Mouse (Mus musculus): ENCODE results near the gene Abcc9.

GRCm38 (mm10) chr6:142654561-142654960 is 47.6 kb downstream of the Abcc9 start:
- TF ChIP-seq NELFE (IDR thresholded peaks at IDR 0.05; ENCODE audit: low read depth, low read length) (no peak), USF1 (IDR thresholded peaks at IDR 0.05; ENCODE audit: low read depth, low read length) (no peak), POLR2A (IDR thresholded peaks at IDR 0.05; ENCODE audit: low read depth, low read length) (no peak), SIN3A (IDR thresholded peaks at IDR 0.05; ENCODE audit: low read length) (no peak), MXI1 (IDR thresholded peaks at IDR 0.05; ENCODE audit: low read depth, low read length) (no peak), NRF1 (IDR thresholded peaks at IDR 0.05; ENCODE audit: low read depth, low read length) (no peak), CTCF (conservative IDR thresholded peaks at IDR 0.05 in 1 of 2, IDR thresholded peaks at IDR 0.05 in 1 of 2; ENCODE audit: low read depth in 2 of 2, low read length in 2 of 2) (no peak), HCFC1 (IDR thresholded peaks at IDR 0.05; ENCODE audit: low read depth, low read length) (no peak), ETS1 (conservative IDR thresholded peaks at IDR 0.05; ENCODE audit: low read depth, low read length) (no peak)
